Mouse (Mus musculus) thymus, postnatal 0 days (tissue): ENCODE results near the gene Kitl. TPM values are rescaled to one million over a fixed set of nuclear protein-coding genes. Genes with fewer than 3 reads are reported as not detected.

Experiments
- DNase-seq: peaks from one replicate; pipeline ENCODE4 v3.0.0-alpha.2; 2015; ENCODE audit warnings: low spot score
- polyA plus RNA-seq: library from polyadenylated mRNA; unstranded; fragments of >200 nt; fragmentation: Nextera tagmentation; extraction: Ambion mirVana; gene quantifications from 2 replicates; pipeline ENCODE4 v1.2.1, GENCODE M21; 2015

Kitl gene
- 9.2 and 12.9 TPM in 2 replicates for polyA plus RNA-seq

GRCm38 (mm10) chr10:100015370-100016325 is at the start of gene Kitl:
Gene Kitl, plus strand, starts transcription at chr10:100015630.
- DNase-seq, result no peak

GRCm38 (mm10) chr10:99972866-99973265 is 42.6 kb upstream of the Kitl start:
- no peak for DNase-seq

- DNase-seq, result no peak
These were observed 35.3 kb upstream of the Kitl start for GRCm38 (mm10) chr10:99980096-99980495.

- DNase-seq, result no peak
These were observed 34.5 kb upstream of the Kitl start for GRCm38 (mm10) chr10:99980916-99981315.

- DNase-seq, result no peak
These were observed 33.5 kb upstream of the Kitl start for GRCm38 (mm10) chr10:99981887-99982286.

GRCm38 (mm10) chr10:99986745-99987144 is 28.7 kb upstream of the Kitl start:
- no peak for DNase-seq

GRCm38 (mm10) chr10:99989758-99990157 is 25.7 kb upstream of the Kitl start:
- DNase-seq, result no peak

- no peak for DNase-seq
These were observed 23.3 kb upstream of the Kitl start for GRCm38 (mm10) chr10:99992121-99992520.

- DNase-seq, result no peak
These were observed 14.0 kb upstream of the Kitl start for GRCm38 (mm10) chr10:100001452-100001851.

GRCm38 (mm10) chr10:100003797-100004196 is 11.6 kb upstream of the Kitl start:
- no peak for DNase-seq

- DNase-seq, result no peak
These were observed 5.7 kb upstream of the Kitl start for GRCm38 (mm10) chr10:100009681-100010080.

GRCm38 (mm10) chr10:100010291-100010690 is 5.1 kb upstream of the Kitl start:
- DNase-seq, result no peak

GRCm38 (mm10) chr10:100014096-100014495 is 1.3 kb upstream of the Kitl start:
- DNase-seq, result no peak

GRCm38 (mm10) chr10:100016326-100016709 is 888 bp downstream of the Kitl start:
- no peak for DNase-seq

GRCm38 (mm10) chr10:100016941-100017770 is 1.7 kb downstream of the Kitl start:
- DNase-seq, result no peak

GRCm38 (mm10) chr10:100017771-100018070 is 2.3 kb downstream of the Kitl start:
- DNase-seq, result no peak

GRCm38 (mm10) chr10:100018493-100018892 is 3.1 kb downstream of the Kitl start:
- no peak for DNase-seq

GRCm38 (mm10) chr10:100019246-100020195 is 4.1 kb downstream of the Kitl start:
- DNase-seq, result no peak

- DNase-seq, result no peak
These were observed 6.8 kb downstream of the Kitl start for GRCm38 (mm10) chr10:100022090-100022834.

- no peak for DNase-seq
These were observed 7.3 kb downstream of the Kitl start for GRCm38 (mm10) chr10:100022835-100023093.

GRCm38 (mm10) chr10:100025665-100026064 is 10.2 kb downstream of the Kitl start:
- no peak for DNase-seq
